Mouse (Mus musculus) embryonic facial prominence, embryonic 10.5 days (tissue): ENCODE measurements at regions not wholly inside any gene's neighbourhood (a gene's known extent, or its start where the extent isn't known, plus 50 kb on each side); places are given as distances from the start of the nearest gene placed in this dataset.
"Not testable (repeated sequence)": the region's sequence is repeated elsewhere in the genome, so short reads cannot be mapped to it uniquely, and the experiment has no call there.

Experiments used
- DNase-seq: peaks from one replicate; pipeline ENCODE4 v3.0.0-alpha.2; 2017; ENCODE audit warnings: low spot score
- H3K27ac ChIP-seq: fragments of 300-500 bp; sonication (generic); replicated peaks from 2 replicates; pipeline ENCODE4 v1.5.1; 2016; ENCODE audit warnings: mild to moderate bottlenecking
- H3K27me3 ChIP-seq: fragments of 300-500 bp; sonication (generic); replicated peaks from 2 replicates; pipeline ENCODE4 v1.6.1; 2016; ENCODE audit warnings: low read depth, mild to moderate bottlenecking; ENCODE audit not compliant: poor library complexity, severe bottlenecking
- H3K36me3 ChIP-seq: fragments of 300-500 bp; sonication (generic); replicated peaks from 2 replicates; pipeline ENCODE4 v1.6.1; 2016; ENCODE audit warnings: mild to moderate bottlenecking, moderate library complexity
- H3K4me1 ChIP-seq: fragments of 300-500 bp; sonication (generic); 2 replicates; pipeline ENCODE4 v1.6.1; 2016
- H3K4me3 ChIP-seq: fragments of 300-500 bp; sonication (generic); 2 replicates; pipeline ENCODE4 v1.5.1; 2016; ENCODE audit warnings: mild to moderate bottlenecking, moderate library complexity
- H3K9me3 ChIP-seq: fragments of 300-500 bp; sonication (generic); 2 replicates; pipeline ENCODE4 v1.6.1; 2016; ENCODE audit warnings: mild to moderate bottlenecking
- WGBS: fragments of 180-500 bp; shearing (Covaris S2); methylation state at CpG from one replicate; pipeline ENCODE4 v1.1.7; 2016; 5-methylcytosine and 5-hydroxymethylcytosine counted together

GRCm38 (mm10) chr12:33496306-33496705, 66.9 kb downstream of the Twistnb start:
- Histone ChIP-seq H3K4me3 (no peak overlapping the region), H3K36me3 (no peaks in the 10 kb centered on the region), H3K27me3 (no peaks in the 10 kb centered on the region), H3K27ac (no peak overlapping the region), H3K9me3 (no peaks in the 10 kb centered on the region), H3K4me1 (no peaks in the 10 kb centered on the region)
- WGBS = 92% methylated on average over 9 of the region's 9 CpGs
- DNase-seq = no peak

- 79% methylated on average over 11 of the region's 11 CpGs for WGBS
- no peak overlapping the region for H3K27ac ChIP-seq
- no peaks in the 10 kb centered on the region for H3K36me3 ChIP-seq
- no peaks in the 10 kb centered on the region for H3K27me3 ChIP-seq
- no peaks in the 10 kb centered on the region for H3K9me3 ChIP-seq
- DNase-seq = no peak
- no peaks in the 10 kb centered on the region for H3K4me1 ChIP-seq
- H3K4me3 ChIP-seq = no peak overlapping the region
Observed at GRCm38 (mm10) chr12:33497319-33497892, 68.0 kb downstream of the Twistnb start.

GRCm38 (mm10) chr12:33541566-33541965, 112.1 kb downstream of the Twistnb start:
- H3K27me3 ChIP-seq = no peaks in the 10 kb centered on the region
- H3K4me1 ChIP-seq = no peaks in the 10 kb centered on the region
- no peak for DNase-seq
- H3K36me3 ChIP-seq = no peaks in the 10 kb centered on the region
- no peaks in the 10 kb centered on the region for H3K9me3 ChIP-seq
- WGBS = 98% methylated on average over 7 of the region's 7 CpGs
- no peak overlapping the region for H3K27ac ChIP-seq
- no peak overlapping the region for H3K4me3 ChIP-seq

- H3K27ac ChIP-seq, H3K4me1 ChIP-seq, H3K27me3 ChIP-seq, H3K4me3 ChIP-seq, H3K9me3 ChIP-seq, H3K36me3 ChIP-seq: not testable (repeated sequence)
- WGBS = 52% methylated on average over 7 of the region's 7 CpGs
- peak; percentile 10 for DNase-seq
Observed at GRCm38 (mm10) chr12:33551660-33552059, 122.2 kb downstream of the Twistnb start.

GRCm38 (mm10) chr12:33552231-33552630, 122.8 kb downstream of the Twistnb start:
- Histone ChIP-seq H3K36me3 (no peaks in the 10 kb centered on the region), H3K4me1 (peaks cover 9% of the 10 kb centered on the region), H3K27ac (no peak overlapping the region), H3K9me3 (no peaks in the 10 kb centered on the region), H3K27me3 (no peaks in the 10 kb centered on the region), H3K4me3 (no peak overlapping the region)
- 88% methylated on average over 3 of the region's 3 CpGs for WGBS
- no peak for DNase-seq

GRCm38 (mm10) chr12:33552651-33553050, 123.2 kb downstream of the Twistnb start:
- Histone ChIP-seq H3K36me3 (no peaks in the 10 kb centered on the region), H3K27me3 (no peaks in the 10 kb centered on the region), H3K27ac (no peak overlapping the region), H3K9me3 (no peaks in the 10 kb centered on the region), H3K4me1 (peaks cover 9% of the 10 kb centered on the region), H3K4me3 (no peak overlapping the region)
- WGBS = 90% methylated on average over 5 of the region's 5 CpGs
- DNase-seq = no peak

GRCm38 (mm10) chr12:33553731-33554130, 124.3 kb downstream of the Twistnb start:
- no peak overlapping the region; the same call in 1 of the 2 replicates for H3K27ac ChIP-seq

GRCm38 (mm10) chr12:33561141-33561540, 131.7 kb downstream of the Twistnb start:
- no peak overlapping the region for H3K27ac ChIP-seq
- no peak for DNase-seq
- 70% methylated on average over 7 of the region's 7 CpGs for WGBS

More at GRCm38 (mm10) chr12:33553731-33554130, 124.3 kb downstream of the Twistnb start:
- Histone ChIP-seq H3K36me3 (no peaks in the 10 kb centered on the region), H3K27me3 (no peaks in the 10 kb centered on the region), H3K4me3 (no peak overlapping the region), H3K9me3 (no peaks in the 10 kb centered on the region), H3K4me1 (peaks cover 9% of the 10 kb centered on the region)
- WGBS = 6% methylated on average over 4 of the region's 4 CpGs
- peak; percentile 52 for DNase-seq

GRCm38 (mm10) chr12:33577877-33578428, 148.5 kb downstream of the Twistnb start:
- Histone ChIP-seq H3K4me1 (no peaks in the 10 kb centered on the region), H3K36me3 (no peaks in the 10 kb centered on the region), H3K27me3 (no peaks in the 10 kb centered on the region), H3K4me3 (no peak overlapping the region), H3K9me3 (no peaks in the 10 kb centered on the region), H3K27ac (no peak overlapping the region)
- WGBS = 80% methylated on average over 6 of the region's 6 CpGs
- DNase-seq = no peak

More at GRCm38 (mm10) chr12:33561141-33561540, 131.7 kb downstream of the Twistnb start:
- Histone ChIP-seq H3K36me3 (no peaks in the 10 kb centered on the region), H3K4me1 (no peaks in the 10 kb centered on the region), H3K9me3 (no peaks in the 10 kb centered on the region), H3K4me3 (no peak overlapping the region), H3K27me3 (no peaks in the 10 kb centered on the region)

- Histone ChIP-seq H3K36me3 (no peaks in the 10 kb centered on the region), H3K27me3 (no peaks in the 10 kb centered on the region), H3K27ac (no peak overlapping the region), H3K4me3 (no peak overlapping the region), H3K4me1 (no peaks in the 10 kb centered on the region), H3K9me3 (no peaks in the 10 kb centered on the region)
- no peak for DNase-seq
- WGBS = 76% methylated on average over 2 of the region's 2 CpGs
Observed at GRCm38 (mm10) chr12:33580809-33581208, 151.4 kb downstream of the Twistnb start.

GRCm38 (mm10) chr12:33591031-33591430, 161.6 kb downstream of the Twistnb start:
- DNase-seq = no peak
- Histone ChIP-seq H3K27ac (no peak overlapping the region), H3K27me3 (no peaks in the 10 kb centered on the region), H3K9me3 (no peaks in the 10 kb centered on the region), H3K4me3 (no peak overlapping the region), H3K36me3 (no peaks in the 10 kb centered on the region), H3K4me1 (peaks cover 29% of the 10 kb centered on the region)
- WGBS = 82% methylated on average over 5 of the region's 5 CpGs

- peak; percentile 31 for DNase-seq
- WGBS = 27% methylated on average over 6 of the region's 6 CpGs
Observed at GRCm38 (mm10) chr12:33592431-33592911, 163.0 kb downstream of the Twistnb start.

GRCm38 (mm10) chr12:33592938-33593337, 163.5 kb downstream of the Twistnb start:
- Histone ChIP-seq H3K9me3 (no peaks in the 10 kb centered on the region), H3K27me3 (no peaks in the 10 kb centered on the region), H3K36me3 (no peaks in the 10 kb centered on the region), H3K4me3 (no peak overlapping the region), H3K4me1 (peaks cover 29% of the 10 kb centered on the region), H3K27ac (no peak overlapping the region; the same call in 1 of the 2 replicates)
- 56% methylated on average over 17 of the region's 17 CpGs for WGBS
- DNase-seq = peak; percentile 27

More at GRCm38 (mm10) chr12:33592431-33592911, 163.0 kb downstream of the Twistnb start:
- Histone ChIP-seq H3K27me3 (no peaks in the 10 kb centered on the region), H3K36me3 (no peaks in the 10 kb centered on the region), H3K27ac (peak overlapping the region; percentile 61), H3K9me3 (no peaks in the 10 kb centered on the region), H3K4me3 (no peak overlapping the region), H3K4me1 (peaks cover 29% of the 10 kb centered on the region)
